Mouse (Mus musculus) megakaryocyte, embryonic 14.5 days (primary cell): Measurements from ENCODE around the gene Safb.

Experiments used
- FLI1 ChIP-seq: IDR thresholded peaks from 2 replicates; pipeline ENCODE4 v1.6.1; 2012; ENCODE audit warnings: low read length, inconsistent platforms, mixed read lengths
- GATA1 ChIP-seq: IDR thresholded peaks from 3 replicates; pipeline ENCODE4 v1.6.1; 2012; ENCODE audit warnings: mixed read lengths, low read length, inconsistent platforms, borderline replicate concordance

DNA sequence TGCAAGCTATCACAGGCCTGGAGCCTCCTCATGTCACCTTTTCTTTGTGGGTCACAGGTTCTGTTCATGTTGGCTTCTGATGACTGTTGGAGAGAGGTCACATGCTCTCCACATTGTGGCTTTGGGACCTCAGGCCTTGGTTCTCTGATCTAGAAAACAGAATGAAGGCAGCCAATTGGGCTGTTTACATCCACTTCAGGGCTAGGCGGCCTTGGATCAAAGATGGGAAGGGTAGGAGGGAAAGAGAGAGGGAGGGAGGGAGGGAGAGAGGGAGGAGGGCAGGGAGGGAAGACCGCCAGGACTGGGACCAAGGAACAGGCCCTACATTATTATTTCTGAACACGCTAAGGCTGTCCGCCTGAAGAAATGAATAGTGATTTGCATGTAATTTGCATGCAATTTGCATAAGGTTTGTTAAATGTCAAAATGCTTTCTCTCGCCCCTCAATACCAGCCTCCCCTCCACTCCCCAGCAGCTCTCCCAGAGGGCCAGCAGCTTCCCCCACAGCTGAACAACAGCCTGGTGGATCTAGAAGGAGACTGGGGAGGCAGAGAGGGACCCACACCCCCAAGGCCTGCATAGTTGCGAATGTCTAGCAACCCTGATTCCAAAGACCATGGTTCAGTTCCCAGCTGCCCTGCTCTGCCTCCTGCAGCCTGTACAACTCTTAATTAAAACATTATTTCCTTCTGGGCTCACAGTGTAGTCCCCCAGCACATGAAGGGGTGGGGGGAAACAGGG lies 32.6 kb upstream of the Safb start:
- TF ChIP-seq GATA1 (no peak), FLI1 (no peak)
